Mouse (Mus musculus): ENCODE data around the gene Hist1h2bb. TPM values are rescaled to one million over a fixed set of nuclear protein-coding genes. Genes with fewer than 3 reads are reported as not detected.
A peak's percentile ranks its signal among the peaks of the same experiment; 100 is the strongest.
"Not testable (repeated sequence)": the region's sequence is repeated elsewhere in the genome, so short reads cannot be mapped to it uniquely, and the experiment has no call there.

The Hist1h2bb gene
- polyA plus RNA-seq, 1 experiment from 2014 or later: 2.5 TPM

DNA sequence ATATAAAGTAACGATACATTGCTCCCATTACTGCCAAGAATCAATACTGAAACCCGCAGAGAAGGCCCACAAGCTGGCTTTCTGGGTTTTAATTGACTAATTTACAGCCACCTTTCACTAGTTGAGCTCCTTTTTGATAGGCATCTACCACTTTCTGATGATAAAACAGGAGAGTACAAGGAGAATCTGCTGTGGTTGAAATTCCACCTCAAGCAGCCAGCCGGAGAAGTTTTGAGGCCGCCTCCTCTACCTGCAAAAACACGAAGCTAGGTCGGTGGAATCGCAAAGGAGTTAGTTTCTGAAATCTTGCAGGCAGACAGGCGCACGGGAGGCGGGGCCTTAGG is 16.7 kb downstream of the Hist1h2bb start:
- ATAC-seq (ENCODE audit: low FRiP score, low read depth): no peak
- Histone ChIP-seq H3K9ac (replicated peaks) (peak overlapping the region; percentile 25; the same call in 1 of the 2 replicates), H3K4me2 (replicated peaks) (peak overlapping the region; percentile 73), H3K27me3 (no peaks in the 10 kb centered on the region), H3K27ac (replicated peaks) (peak overlapping the region; percentile 90), H3K9me3 (no peaks in the 10 kb centered on the region), H3K4me3 (peak overlapping the region; percentile 58), H3K4me1 (peaks cover 28% of the 10 kb centered on the region), H3K36me3 (no peaks in the 10 kb centered on the region)
- 0% methylated on average over 10 of the region's 10 CpGs for WGBS

DNA sequence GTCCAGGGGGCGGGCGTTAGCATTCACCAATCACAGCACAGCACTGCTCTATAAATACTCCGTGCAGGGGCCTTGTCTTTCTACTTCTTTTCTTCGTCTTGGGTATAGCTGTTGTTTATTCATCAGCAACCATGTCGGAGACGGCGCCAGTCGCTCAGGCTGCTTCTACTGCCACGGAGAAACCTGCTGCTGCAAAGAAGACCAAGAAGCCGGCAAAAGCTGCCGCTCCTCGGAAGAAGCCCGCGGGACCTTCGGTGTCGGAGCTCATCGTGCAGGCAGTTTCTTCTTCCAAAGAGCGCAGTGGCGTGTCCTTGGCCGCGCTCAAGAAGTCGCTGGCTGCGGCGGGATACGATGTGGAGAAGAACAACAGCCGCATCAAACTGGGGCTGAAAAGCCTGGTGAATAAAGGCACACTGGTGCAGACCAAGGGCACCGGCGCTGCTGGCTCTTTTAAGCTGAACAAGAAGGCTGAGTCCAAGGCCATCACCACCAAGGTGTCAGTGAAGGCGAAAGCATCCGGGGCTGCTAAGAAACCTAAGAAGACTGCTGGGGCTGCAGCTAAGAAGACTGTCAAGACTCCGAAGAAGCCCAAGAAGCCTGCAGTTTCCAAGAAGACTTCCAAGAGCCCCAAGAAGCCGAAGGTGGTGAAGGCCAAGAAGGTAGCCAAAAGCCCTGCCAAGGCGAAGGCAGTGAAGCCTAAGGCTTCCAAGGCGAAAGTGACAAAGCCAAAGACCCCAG is 17.2 kb downstream of the Hist1h2bb start, which contains the start of gene Hist1h1a:
TSS of gene Hist1h1a (plus strand) at position 81 of the 738 bp plus-strand sequence.
- no peaks in the 10 kb centered on the region for H3K27me3 ChIP-seq
- H3K4me1 ChIP-seq: peaks cover 28% of the 10 kb centered on the region
- H3K4me2 ChIP-seq (replicated peaks): peak within 1 kb of the TSS; percentile 73
- no peaks in the 10 kb centered on the region for H3K9me3 ChIP-seq
- peak within 1 kb of the TSS; percentile 58 for H3K4me3 ChIP-seq
- no peaks in the 10 kb centered on the region for H3K36me3 ChIP-seq
- H3K9ac ChIP-seq (replicated peaks): peak within 1 kb of the TSS; percentile 71
- peak; percentile 75 for ATAC-seq (ENCODE audit: low FRiP score, low read depth)
- peak within 1 kb of the TSS; percentile 90 for H3K27ac ChIP-seq (replicated peaks)
- WGBS: 3% methylated on average over 34 of the region's 34 CpGs

DNA sequence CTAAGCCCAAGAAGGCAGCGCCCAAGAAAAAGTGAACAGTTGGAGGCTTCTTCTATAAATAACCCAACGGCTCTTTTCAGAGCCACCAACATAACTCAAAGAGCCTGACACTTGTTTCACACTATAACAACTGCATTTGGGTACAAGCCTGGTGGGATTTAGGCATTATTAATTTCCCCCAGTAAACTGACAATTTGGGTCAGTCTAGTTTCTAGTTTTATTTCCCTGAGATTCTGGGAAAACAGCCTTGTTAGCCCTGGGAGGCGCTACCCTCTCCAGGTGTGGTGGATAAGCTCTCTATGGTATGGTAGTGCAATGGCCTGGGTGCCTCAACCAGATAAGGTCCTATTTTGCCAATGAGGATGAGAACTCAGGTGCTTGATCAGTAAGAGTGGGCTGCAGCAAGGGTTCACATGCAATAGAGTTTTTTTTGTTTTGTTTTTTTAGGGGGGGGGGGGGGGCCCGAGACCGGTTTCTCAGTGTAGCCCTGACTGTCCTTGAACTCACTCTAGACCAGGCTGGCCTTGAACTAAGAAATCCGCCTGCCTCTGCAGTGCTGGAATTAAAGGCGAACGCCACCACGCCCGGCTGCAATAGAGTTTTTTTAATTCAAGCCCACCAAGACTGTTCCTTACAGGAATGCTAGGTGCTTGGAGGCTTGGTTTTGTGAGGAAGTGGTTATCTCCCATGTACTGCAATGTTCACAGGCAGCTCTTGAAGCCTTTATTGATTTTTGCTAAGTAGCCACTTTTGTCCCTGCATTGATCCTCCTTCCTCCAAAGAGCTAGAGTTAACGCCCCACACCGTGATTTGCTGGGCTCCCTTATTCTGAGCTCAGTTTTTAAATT is 18.0 kb downstream of the Hist1h2bb start:
- no peak for ATAC-seq (ENCODE audit: low FRiP score, low read depth)
- peak overlapping the region; percentile 58 for H3K4me3 ChIP-seq
- no peaks in the 10 kb centered on the region for H3K36me3 ChIP-seq
- peak overlapping the region; percentile 73 for H3K4me2 ChIP-seq (replicated peaks)
- no peaks in the 10 kb centered on the region for H3K9me3 ChIP-seq
- WGBS: 31% methylated on average over 12 of the region's 12 CpGs
- H3K27ac ChIP-seq (replicated peaks): peak overlapping the region; percentile 90
- no peaks in the 10 kb centered on the region for H3K27me3 ChIP-seq
- H3K4me1 ChIP-seq: peaks cover 28% of the 10 kb centered on the region
- peak overlapping the region; percentile 71 for H3K9ac ChIP-seq (replicated peaks)

DNA sequence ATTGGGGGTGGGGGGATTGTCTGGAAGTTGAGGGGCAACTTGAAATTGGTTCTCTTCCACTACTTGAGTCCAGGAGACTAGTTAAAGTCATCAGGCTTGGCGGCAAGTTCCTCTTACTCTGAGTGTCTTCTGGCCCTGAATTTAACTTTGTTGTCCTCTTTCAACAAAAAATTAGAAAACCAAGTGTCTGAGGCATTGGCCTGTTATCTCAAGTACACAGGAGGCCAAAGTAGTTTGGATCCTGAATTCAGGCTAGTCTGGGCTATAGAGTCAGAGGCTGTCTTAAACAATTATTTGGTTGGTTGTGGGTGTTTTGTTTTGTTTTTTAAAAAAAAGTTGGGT is 18.6 kb downstream of the Hist1h2bb start:
- Histone ChIP-seq H3K9me3 (no peaks in the 10 kb centered on the region), H3K4me1 (peaks cover 24% of the 10 kb centered on the region), H3K4me2 (replicated peaks) (no peak overlapping the region), H3K27me3 (no peaks in the 10 kb centered on the region), H3K27ac (replicated peaks) (no peak overlapping the region), H3K4me3 (no peak overlapping the region), H3K36me3 (no peaks in the 10 kb centered on the region), H3K9ac (replicated peaks) (no peak overlapping the region)
- no peak for ATAC-seq (ENCODE audit: low FRiP score, low read depth)
- WGBS: 63% methylated on average over 1 of the region's 1 CpGs

DNA sequence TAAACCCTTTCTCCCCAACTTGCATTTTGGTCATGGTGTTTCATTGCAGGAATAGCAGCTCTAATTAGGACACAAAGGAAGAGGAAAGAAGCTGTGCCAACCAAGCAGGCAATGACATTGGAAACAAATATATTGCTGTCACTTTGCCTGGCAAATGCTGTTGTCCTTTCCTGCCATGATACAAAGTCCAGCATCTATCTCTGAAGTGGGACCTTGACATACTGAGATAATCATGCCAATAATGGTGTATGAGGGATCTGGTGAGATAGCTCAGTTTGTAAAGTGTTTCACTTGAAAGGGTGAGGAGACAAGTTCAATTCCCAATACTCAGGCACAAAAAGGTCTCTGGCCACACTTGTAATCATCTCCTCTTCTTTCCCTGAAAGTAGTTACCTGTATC is 20.2 kb downstream of the Hist1h2bb start:
- H3K9ac ChIP-seq (replicated peaks): no peak overlapping the region
- ATAC-seq (ENCODE audit: low FRiP score, low read depth): no peak
- H3K9me3 ChIP-seq: no peaks in the 10 kb centered on the region
- H3K36me3 ChIP-seq: no peaks in the 10 kb centered on the region
- H3K4me3 ChIP-seq: no peak overlapping the region
- H3K4me1 ChIP-seq: peaks cover 15% of the 10 kb centered on the region
- no peak overlapping the region for H3K4me2 ChIP-seq (replicated peaks)
- no peak overlapping the region for H3K27ac ChIP-seq (replicated peaks)
- no peaks in the 10 kb centered on the region for H3K27me3 ChIP-seq

DNA sequence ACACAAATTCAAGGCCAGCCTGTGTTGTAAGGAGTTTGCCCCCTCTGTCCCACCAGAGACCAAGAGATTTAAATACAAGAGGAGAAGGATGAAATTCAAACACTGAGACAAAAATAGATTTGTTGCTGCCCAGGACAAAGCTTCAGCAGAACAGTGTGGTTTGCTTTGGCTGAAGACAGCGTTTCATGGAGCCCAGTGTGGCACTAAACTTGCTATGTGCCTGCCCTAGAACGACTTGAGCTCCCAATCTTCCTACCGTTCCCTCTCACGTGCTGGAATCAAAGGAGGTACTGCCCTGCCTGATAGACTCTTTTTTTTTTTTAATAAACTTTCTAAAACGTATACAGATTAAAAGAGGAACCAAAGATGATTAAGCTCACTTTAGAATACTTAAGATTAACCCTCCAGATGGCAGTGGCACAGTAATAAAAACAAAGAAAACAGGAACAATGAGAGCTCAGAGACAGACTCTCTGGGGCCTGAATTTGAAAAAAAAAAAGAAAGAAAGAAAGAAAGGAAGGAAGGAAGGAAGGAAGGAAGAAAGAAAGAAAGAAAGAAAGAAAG is 22.4 kb downstream of the Hist1h2bb start:
- 31% methylated on average over 5 of the region's 5 CpGs for WGBS
- no peak overlapping the region for H3K4me2 ChIP-seq (replicated peaks)
- no peaks in the 10 kb centered on the region for H3K36me3 ChIP-seq
- peaks cover 12% of the 10 kb centered on the region for H3K4me1 ChIP-seq
- no peaks in the 10 kb centered on the region for H3K27me3 ChIP-seq
- no peak overlapping the region for H3K4me3 ChIP-seq
- no peak overlapping the region for H3K27ac ChIP-seq (replicated peaks)
- H3K9ac ChIP-seq (replicated peaks): no peak overlapping the region
- H3K9me3 ChIP-seq: no peaks in the 10 kb centered on the region
- ATAC-seq (ENCODE audit: low FRiP score, low read depth): no peak

DNA sequence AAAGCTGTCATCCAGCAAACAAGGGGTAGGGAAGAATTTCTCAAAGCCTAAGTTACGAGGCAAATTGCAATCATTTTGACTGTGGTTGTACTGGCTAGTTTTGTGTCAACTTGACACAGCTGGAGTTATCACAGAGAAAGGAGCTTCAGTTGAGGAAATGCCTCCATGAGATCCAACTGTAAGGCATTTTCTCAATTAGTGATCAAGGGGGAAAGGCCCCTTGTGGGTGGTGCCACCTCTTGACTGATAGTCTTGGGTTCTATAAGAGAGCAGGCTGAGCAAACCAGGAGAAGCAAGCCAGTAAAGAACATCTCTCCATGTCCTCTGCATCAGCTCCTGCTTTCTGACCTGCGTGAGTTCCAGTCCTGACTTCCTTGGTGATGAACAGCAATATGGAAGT is 23.1 kb downstream of the Hist1h2bb start, which contains the start of gene Trim38:
TSS of gene Trim38 (plus strand) at position 301 of the 400 bp plus-strand sequence.
- not testable (repeated sequence) for H3K27ac ChIP-seq (replicated peaks); H3K9ac ChIP-seq (replicated peaks); H3K36me3 ChIP-seq; H3K27me3 ChIP-seq; H3K9me3 ChIP-seq; H3K4me1 ChIP-seq; ATAC-seq (ENCODE audit: low FRiP score, low read depth); H3K4me3 ChIP-seq; H3K4me2 ChIP-seq (replicated peaks)
- WGBS: 86% methylated on average over 2 of the region's 2 CpGs

DNA sequence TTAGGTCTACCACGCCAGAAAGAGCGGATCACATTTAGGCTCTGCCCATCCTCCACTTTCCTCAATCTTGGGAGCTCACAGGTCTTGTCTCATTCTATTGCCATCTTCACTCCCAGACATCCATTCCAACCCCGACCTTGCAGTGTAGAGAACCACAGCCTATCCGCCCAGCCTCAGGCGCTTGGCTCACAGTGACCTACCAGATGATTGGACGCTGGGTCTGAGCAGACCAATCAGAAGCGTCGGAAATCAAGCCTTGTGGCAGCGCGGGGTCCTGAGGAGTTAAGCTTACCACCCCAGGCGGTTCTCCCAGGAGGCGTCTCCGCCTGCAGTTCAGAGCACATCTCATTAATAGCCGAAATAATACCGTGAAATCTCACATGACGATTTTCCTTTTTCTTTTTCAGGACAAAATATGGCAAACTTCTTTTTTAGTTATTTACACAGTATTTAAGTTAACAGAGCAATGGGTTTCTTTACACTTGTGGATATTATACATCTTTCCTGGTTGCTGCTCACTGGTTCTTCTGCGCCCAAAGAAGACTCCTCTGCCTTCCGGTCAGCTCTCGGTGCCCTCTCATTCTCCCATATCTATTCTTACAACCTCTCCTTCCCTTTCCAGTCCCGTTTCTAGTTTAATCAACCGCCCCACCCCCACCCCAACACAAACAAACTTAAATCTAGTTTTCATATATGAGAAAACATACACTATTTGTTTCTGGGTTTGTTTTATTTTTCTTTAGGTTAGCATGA is 26.2 kb downstream of the Hist1h2bb start:
- Histone ChIP-seq H3K4me3 (no peak overlapping the region), H3K27me3 (no peaks in the 10 kb centered on the region), H3K4me1 (peaks cover 4% of the 10 kb centered on the region), H3K27ac (replicated peaks) (no peak overlapping the region), H3K9ac (replicated peaks) (no peak overlapping the region), H3K36me3 (no peaks in the 10 kb centered on the region), H3K4me2 (replicated peaks) (peak overlapping the region; percentile 40), H3K9me3 (no peaks in the 10 kb centered on the region)
- ATAC-seq (ENCODE audit: low FRiP score, low read depth): peak; percentile 96
- WGBS: 20% methylated on average over 21 of the region's 21 CpGs

DNA sequence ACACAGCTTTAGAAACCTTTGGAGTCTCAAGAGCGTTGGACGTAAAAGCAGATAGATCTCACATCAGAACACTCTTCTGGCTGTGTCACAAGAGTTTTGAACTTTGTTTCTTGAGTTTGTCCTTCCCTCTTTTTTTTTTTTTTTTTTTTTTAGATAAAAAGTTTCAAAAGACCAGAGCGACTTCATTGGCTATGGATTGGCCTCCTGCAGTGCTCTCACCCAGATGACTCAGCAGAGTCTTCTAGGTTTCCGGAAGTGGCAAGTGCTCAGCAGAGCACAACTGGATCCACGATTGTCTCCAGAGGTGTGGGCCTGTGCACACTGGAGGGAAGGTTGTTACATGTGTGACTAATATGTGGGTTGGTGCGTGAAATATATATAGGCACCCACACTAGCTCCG is 31.8 kb downstream of the Hist1h2bb start:
- no peak overlapping the region for H3K27ac ChIP-seq (replicated peaks)
- H3K4me1 ChIP-seq: no peaks in the 10 kb centered on the region
- no peak overlapping the region for H3K4me2 ChIP-seq (replicated peaks)
- no peaks in the 10 kb centered on the region for H3K9me3 ChIP-seq
- H3K4me3 ChIP-seq: no peak overlapping the region
- ATAC-seq (ENCODE audit: low FRiP score, low read depth): no peak
- WGBS: 94% methylated on average over 7 of the region's 7 CpGs
- H3K27me3 ChIP-seq: no peaks in the 10 kb centered on the region
- no peaks in the 10 kb centered on the region for H3K36me3 ChIP-seq
- no peak overlapping the region for H3K9ac ChIP-seq (replicated peaks)

DNA sequence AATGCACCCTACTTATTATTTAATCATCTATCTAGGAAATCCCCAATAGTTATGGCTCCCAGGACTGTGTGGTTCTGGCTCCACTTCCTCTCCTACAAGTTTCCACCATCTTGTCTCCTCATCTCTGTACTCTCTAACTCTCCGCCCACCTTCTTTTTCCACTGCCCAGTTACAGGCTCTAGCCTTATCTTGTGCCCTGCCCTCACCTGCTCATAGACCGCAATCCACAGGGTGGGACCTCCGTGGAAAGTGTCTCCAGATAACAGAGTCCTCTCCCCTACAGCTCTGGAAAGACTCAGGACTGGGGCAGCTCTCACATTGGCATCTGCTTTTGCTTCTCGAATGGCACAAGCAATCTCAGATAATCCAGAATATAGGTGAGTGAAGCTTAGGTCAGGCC is 32.5 kb downstream of the Hist1h2bb start:
- no peaks in the 10 kb centered on the region for H3K36me3 ChIP-seq
- H3K4me1 ChIP-seq: no peaks in the 10 kb centered on the region
- H3K4me3 ChIP-seq: no peak overlapping the region
- no peak overlapping the region for H3K27ac ChIP-seq (replicated peaks)
- H3K27me3 ChIP-seq: no peaks in the 10 kb centered on the region
- H3K4me2 ChIP-seq (replicated peaks): no peak overlapping the region
- H3K9ac ChIP-seq (replicated peaks): no peak overlapping the region
- H3K9me3 ChIP-seq: no peaks in the 10 kb centered on the region
- WGBS: 87% methylated on average over 4 of the region's 4 CpGs
- no peak for ATAC-seq (ENCODE audit: low FRiP score, low read depth)

DNA sequence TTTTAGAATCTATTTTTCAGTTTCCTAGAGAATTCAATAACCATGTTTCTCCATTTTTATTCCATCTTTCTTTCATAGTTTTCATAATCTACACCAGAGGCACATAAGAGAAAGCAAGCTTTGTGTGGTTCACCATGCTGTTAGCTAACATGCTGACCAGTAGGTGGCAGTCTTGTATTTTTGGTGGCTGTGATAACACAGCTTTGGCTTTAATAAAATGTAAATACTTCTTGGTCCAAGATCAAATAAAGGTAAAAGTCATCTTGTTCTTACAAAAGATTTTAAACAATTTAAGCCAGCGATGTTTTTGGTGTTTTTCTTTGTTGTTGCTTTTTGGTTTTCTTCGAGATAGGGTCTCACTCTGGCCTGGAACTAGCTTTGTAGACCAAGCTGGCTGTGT is 46.0 kb downstream of the Hist1h2bb start:
- H3K4me1 ChIP-seq: no peaks in the 10 kb centered on the region
- no peaks in the 10 kb centered on the region for H3K27me3 ChIP-seq
- 45% methylated on average over 2 of the region's 2 CpGs for WGBS
- H3K4me3 ChIP-seq: no peak overlapping the region
- no peak for ATAC-seq (ENCODE audit: low FRiP score, low read depth)
- H3K9ac ChIP-seq (replicated peaks): no peak overlapping the region
- no peaks in the 10 kb centered on the region for H3K9me3 ChIP-seq
- H3K4me2 ChIP-seq (replicated peaks): no peak overlapping the region
- H3K27ac ChIP-seq (replicated peaks): no peak overlapping the region
- H3K36me3 ChIP-seq: no peaks in the 10 kb centered on the region
